Mouse (Mus musculus) small intestine, adult 2 months (tissue): Measurements from ENCODE around the gene Negr1.

Experiments
- CTCF ChIP-seq: fragments of 200-500 bp; IDR thresholded peaks from 2 replicates; pipeline ENCODE4 v1.5.1; 2012; ENCODE audit warnings: low read depth, mild to moderate bottlenecking, control low read depth, inconsistent platforms, low read length, moderate library complexity, mixed read lengths; ENCODE audit not compliant: insufficient replicate concordance, insufficient read length; ENCODE audit errors: extremely low read depth
- POLR2A ChIP-seq: fragments of 200-500 bp; IDR thresholded peaks from 2 replicates; pipeline ENCODE4 v1.6.1; 2012; ENCODE audit warnings: low read depth, mild to moderate bottlenecking, control low read depth, inconsistent platforms, low read length, moderate library complexity

DNA sequence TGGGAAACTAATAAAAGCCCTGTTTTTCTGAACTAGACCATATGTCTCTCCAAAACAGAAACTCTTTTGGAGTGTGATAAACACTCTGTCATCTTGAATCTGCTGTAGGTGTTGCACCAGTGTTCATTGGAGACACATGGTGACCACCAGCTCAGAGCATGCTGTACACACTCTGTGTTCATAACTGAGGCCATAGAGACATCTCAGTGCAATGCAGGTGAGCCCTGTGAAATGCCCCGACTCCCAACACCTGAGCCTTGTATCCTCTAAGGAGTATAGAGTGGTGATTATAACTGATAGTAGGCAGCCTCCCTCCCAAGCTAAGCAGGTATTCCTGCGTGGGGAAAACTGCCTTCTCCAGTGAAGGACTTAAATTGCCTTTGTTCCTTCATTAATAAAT is 415.2 kb downstream of the Negr1 start:
- no peak for TF ChIP-seq CTCF
- no peak for TF ChIP-seq POLR2A
